Mouse (Mus musculus): ENCODE measurements around the gene Rab11fip4. TPM values are rescaled to one million over a fixed set of nuclear protein-coding genes. Genes with fewer than 3 reads are reported as not detected.
A peak's percentile ranks its signal among the peaks of the same experiment; 100 is the strongest.

The Rab11fip4 gene
- polyA plus RNA-seq, 1 experiment from 2014 or later, result 0.31 TPM

GRCm38 (mm10) chr11:79581257-79581656 is 9.8 kb upstream of the Rab11fip4 start:
- WGBS, result 80% methylated on average over 6 of the region's 6 CpGs
- H3K4me3 ChIP-seq, result no peak overlapping the region

GRCm38 (mm10) chr11:79584191-79584590 is 6.8 kb upstream of the Rab11fip4 start:
- Histone ChIP-seq H3K9me3 (no peaks in the 10 kb centered on the region), H3K27ac (replicated peaks) (no peak overlapping the region), H3K4me2 (no peak overlapping the region), H3K9ac (no peak overlapping the region), H3K27me3 (replicated peaks) (peaks cover 25% of the 10 kb centered on the region), H3K36me3 (peaks cover 12% of the 10 kb centered on the region), H3K4me1 (peaks cover 10% of the 10 kb centered on the region), H3K4me3 (no peak overlapping the region)
- no peak for ATAC-seq (ENCODE audit: extremely low read depth, insufficient number of reproducible peaks, low FRiP score, low TSS enrichment)
- 4% methylated on average over 5 of the region's 5 CpGs for WGBS

More at GRCm38 (mm10) chr11:79581257-79581656, 9.8 kb upstream of the Rab11fip4 start:
- H3K9ac ChIP-seq, result no peak overlapping the region
- peaks cover 26% of the 10 kb centered on the region for H3K36me3 ChIP-seq
- no peak overlapping the region for H3K27ac ChIP-seq (replicated peaks)
- H3K4me2 ChIP-seq, result no peak overlapping the region
- ATAC-seq (ENCODE audit: extremely low read depth, insufficient number of reproducible peaks, low FRiP score, low TSS enrichment), result no peak
- 0 out of 2 replicates have a peak, but pooled peaks cover 3% of the 10 kb centered on the region for H3K27me3 ChIP-seq (replicated peaks)
- no peaks in the 10 kb centered on the region for H3K9me3 ChIP-seq
- peaks cover 10% of the 10 kb centered on the region for H3K4me1 ChIP-seq

GRCm38 (mm10) chr11:79589317-79590075 is 1.5 kb upstream of the Rab11fip4 start:
- WGBS, result 43% methylated on average over 14 of the region's 14 CpGs
- Histone ChIP-seq H3K9ac (no peak overlapping the region), H3K36me3 (no peaks in the 10 kb centered on the region), H3K4me3 (no peak overlapping the region), H3K9me3 (no peaks in the 10 kb centered on the region), H3K4me2 (no peak overlapping the region), H3K27ac (replicated peaks) (no peak overlapping the region), H3K27me3 (replicated peaks) (peaks cover 78% of the 10 kb centered on the region), H3K4me1 (peaks cover 14% of the 10 kb centered on the region)
- no peak for ATAC-seq (ENCODE audit: extremely low read depth, insufficient number of reproducible peaks, low FRiP score, low TSS enrichment)

GRCm38 (mm10) chr11:79591591-79591975 is 571 bp downstream of the Rab11fip4 start:
- peaks cover 14% of the 10 kb centered on the region for H3K4me1 ChIP-seq
- H3K27me3 ChIP-seq (replicated peaks), result peaks cover 85% of the 10 kb centered on the region
- no peak for ATAC-seq (ENCODE audit: extremely low read depth, insufficient number of reproducible peaks, low FRiP score, low TSS enrichment)
- no peak overlapping the region for H3K27ac ChIP-seq (replicated peaks)
- H3K36me3 ChIP-seq, result no peaks in the 10 kb centered on the region
- H3K4me3 ChIP-seq, result peak overlapping the region; percentile 62
- peak overlapping the region; percentile 73 for H3K9ac ChIP-seq
- no peaks in the 10 kb centered on the region for H3K9me3 ChIP-seq
- WGBS, result 35% methylated on average over 5 of the region's 5 CpGs
- peak overlapping the region; percentile 94 for H3K4me2 ChIP-seq

GRCm38 (mm10) chr11:79593495-79593894 is 2.5 kb downstream of the Rab11fip4 start:
- Histone ChIP-seq H3K27me3 (replicated peaks) (peaks cover 77% of the 10 kb centered on the region), H3K4me2 (no peak overlapping the region), H3K9ac (no peak overlapping the region), H3K27ac (replicated peaks) (no peak overlapping the region), H3K4me1 (peaks cover 14% of the 10 kb centered on the region), H3K4me3 (no peak overlapping the region), H3K9me3 (no peaks in the 10 kb centered on the region), H3K36me3 (no peaks in the 10 kb centered on the region)
- 28% methylated on average over 11 of the region's 11 CpGs for WGBS
- ATAC-seq (ENCODE audit: extremely low read depth, insufficient number of reproducible peaks, low FRiP score, low TSS enrichment), result no peak

- Histone ChIP-seq H3K27me3 (replicated peaks) (peaks cover 28% of the 10 kb centered on the region), H3K9me3 (no peaks in the 10 kb centered on the region), H3K4me3 (no peak overlapping the region), H3K4me2 (peak overlapping the region; percentile 40), H3K36me3 (no peaks in the 10 kb centered on the region), H3K9ac (no peak overlapping the region), H3K4me1 (peaks cover 16% of the 10 kb centered on the region), H3K27ac (replicated peaks) (no peak overlapping the region)
- ATAC-seq (ENCODE audit: extremely low read depth, insufficient number of reproducible peaks, low FRiP score, low TSS enrichment), result no peak
- WGBS, result 65% methylated on average over 2 of the region's 2 CpGs
These were observed 19.4 kb downstream of the Rab11fip4 start for GRCm38 (mm10) chr11:79610454-79610853.

GRCm38 (mm10) chr11:79611011-79611666 is 20.1 kb downstream of the Rab11fip4 start:
- Histone ChIP-seq H3K9ac (peak overlapping the region; percentile 4; the same call in 1 of the 2 replicates), H3K27ac (replicated peaks) (no peak overlapping the region), H3K27me3 (replicated peaks) (peaks cover 32% of the 10 kb centered on the region), H3K9me3 (no peaks in the 10 kb centered on the region), H3K4me3 (no peak overlapping the region), H3K4me1 (peaks cover 16% of the 10 kb centered on the region), H3K4me2 (peak overlapping the region; percentile 40), H3K36me3 (no peaks in the 10 kb centered on the region)
- WGBS, result 16% methylated on average over 13 of the region's 13 CpGs
- no peak for ATAC-seq (ENCODE audit: extremely low read depth, insufficient number of reproducible peaks, low FRiP score, low TSS enrichment)

- peaks cover 16% of the 10 kb centered on the region for H3K4me1 ChIP-seq
- no peak overlapping the region for H3K27ac ChIP-seq (replicated peaks)
- H3K4me3 ChIP-seq, result no peak overlapping the region
- no peak overlapping the region for H3K9ac ChIP-seq
- 15% methylated on average over 1 of the region's 1 CpGs for whole genome bisulfite sequencing
- no peak overlapping the region for H3K4me2 ChIP-seq
- peaks cover 34% of the 10 kb centered on the region for H3K27me3 ChIP-seq (replicated peaks)
- ATAC-seq (ENCODE audit: extremely low read depth, insufficient number of reproducible peaks, low FRiP score, low TSS enrichment), result no peak
- H3K36me3 ChIP-seq, result no peaks in the 10 kb centered on the region
- H3K9me3 ChIP-seq, result no peaks in the 10 kb centered on the region
These were observed 21.1 kb downstream of the Rab11fip4 start for GRCm38 (mm10) chr11:79612046-79612600.

- Histone ChIP-seq H3K9ac (no peak overlapping the region), H3K36me3 (no peaks in the 10 kb centered on the region), H3K27ac (replicated peaks) (no peak overlapping the region), H3K4me2 (no peak overlapping the region), H3K4me1 (peaks cover 16% of the 10 kb centered on the region), H3K27me3 (replicated peaks) (peaks cover 34% of the 10 kb centered on the region), H3K4me3 (no peak overlapping the region), H3K9me3 (no peaks in the 10 kb centered on the region)
- ATAC-seq (ENCODE audit: extremely low read depth, insufficient number of reproducible peaks, low FRiP score, low TSS enrichment), result no peak
- WGBS, result 43% methylated on average over 3 of the region's 3 CpGs
These were observed 22.1 kb downstream of the Rab11fip4 start for GRCm38 (mm10) chr11:79613084-79613483.

GRCm38 (mm10) chr11:79613711-79614110 is 22.7 kb downstream of the Rab11fip4 start:
- no peak overlapping the region for H3K4me3 ChIP-seq
- no peak overlapping the region for H3K27ac ChIP-seq (replicated peaks)
- WGBS, result 53% methylated on average over 4 of the region's 4 CpGs
- H3K4me1 ChIP-seq, result peaks cover 16% of the 10 kb centered on the region
- no peak for ATAC-seq (ENCODE audit: extremely low read depth, insufficient number of reproducible peaks, low FRiP score, low TSS enrichment)
- no peaks in the 10 kb centered on the region for H3K36me3 ChIP-seq
- no peak overlapping the region for H3K4me2 ChIP-seq
- H3K9ac ChIP-seq, result no peak overlapping the region
- no peaks in the 10 kb centered on the region for H3K9me3 ChIP-seq
- peaks cover 30% of the 10 kb centered on the region for H3K27me3 ChIP-seq (replicated peaks)

- Histone ChIP-seq H3K27ac (replicated peaks) (no peak overlapping the region), H3K4me3 (no peak overlapping the region), H3K36me3 (no peaks in the 10 kb centered on the region), H3K9ac (no peak overlapping the region), H3K27me3 (replicated peaks) (peaks cover 27% of the 10 kb centered on the region), H3K4me1 (peaks cover 16% of the 10 kb centered on the region), H3K4me2 (no peak overlapping the region), H3K9me3 (no peaks in the 10 kb centered on the region)
- 82% methylated on average over 3 of the region's 3 CpGs for WGBS
- ATAC-seq (ENCODE audit: extremely low read depth, insufficient number of reproducible peaks, low FRiP score, low TSS enrichment), result no peak
These were observed 23.9 kb downstream of the Rab11fip4 start for GRCm38 (mm10) chr11:79614880-79615279.
